Mouse (Mus musculus) C2C12 (cell line): ENCODE results near the gene Gapdh.

Experiments used
- CEBPB ChIP-seq: IDR thresholded peaks from one replicate; pipeline ENCODE4 v1.6.1; 2011; ENCODE audit warnings: low read depth, mild to moderate bottlenecking, control low read depth, moderate library complexity
- CTCF ChIP-seq: IDR thresholded peaks from one replicate; pipeline ENCODE4 v1.5.1; 2011; ENCODE audit not compliant: control insufficient read depth, insufficient read depth, insufficient read length
- FOSL1 ChIP-seq: IDR thresholded peaks from one replicate; pipeline ENCODE4 v1.8.0; 2011; ENCODE audit warnings: mild to moderate bottlenecking, low read length; ENCODE audit not compliant: poor library complexity, insufficient read depth, severe bottlenecking
- MAX ChIP-seq: IDR thresholded peaks from one replicate; pipeline ENCODE4 v1.6.1; 2011; ENCODE audit warnings: mild to moderate bottlenecking, control low read depth
- MYOD1 ChIP-seq: IDR thresholded peaks from one replicate; pipeline ENCODE4 v1.6.1; 2011; ENCODE audit warnings: low read depth; ENCODE audit not compliant: control insufficient read depth, insufficient read length
- MYOG ChIP-seq: IDR thresholded peaks from one replicate; pipeline ENCODE4 v1.6.1; 2011; ENCODE audit not compliant: control insufficient read depth, insufficient read length; ENCODE audit errors: extremely low read depth
- USF1 ChIP-seq: IDR thresholded peaks from one replicate; pipeline ENCODE4 v1.6.1; 2011; ENCODE audit warnings: low read depth, mild to moderate bottlenecking, control low read depth, moderate library complexity

- TF ChIP-seq CTCF (no peak), MYOD1 (no peak), USF1 (no peak), MAX (no peak), FOSL1 (no peak), MYOG (no peak), CEBPB (no peak)
Measured at GRCm38 (mm10) chr6:125197166-125197565, 30.9 kb upstream of the Gapdh start.
